ENCODE assay signal across 7 mouse cellular contexts in genomic region chr2:130449794-130450433, GRCm38 (mm10). TPM values are rescaled to one million over a fixed set of nuclear protein-coding genes. Genes with fewer than 3 reads are reported as not detected.
DNase-seq lines count a peak whose midpoint lies in the region; ATAC-seq lines count a peak whose summit lies in the region.

TSS of gene Ptpra (plus strand) at chr2:130450278.

- H3K4me3 ChIP-seq in embryonic facial prominence, embryonic 12.5 days = peak within 1 kb of the TSS; percentile 84
- H3K4me3 ChIP-seq in limb, embryonic 13.5 days = peak within 1 kb of the TSS; percentile 87
- H3K4me3 ChIP-seq in midbrain, embryonic 16.5 days (ENCODE audit: low read depth, low read length) = peak within 1 kb of the TSS; percentile 95

- DNase-seq in adrenal gland, postnatal 25 days = peak; percentile 93
- DNase-seq in heart, adult 18-20 months = peak; percentile 95 to 96
- peak; percentile 82 to 87 for DNase-seq in kidney, adult 8-10 months
- DNase-seq in spleen, postnatal 10 days (ENCODE audit: low spot score in 2 of 2) = peak; percentile 93 to 97

- peaks cover 15% of the 10 kb centered on the region for H3K4me1 ChIP-seq in embryonic facial prominence, embryonic 12.5 days
- H3K4me1 ChIP-seq in limb, embryonic 13.5 days = peaks cover 29% of the 10 kb centered on the region
- H3K4me1 ChIP-seq in midbrain, embryonic 16.5 days (ENCODE audit: control insufficient read depth, insufficient read depth, low read length) = peaks cover 24% of the 10 kb centered on the region

- peak within 1 kb of the TSS; percentile 90 for H3K9ac ChIP-seq in embryonic facial prominence, embryonic 12.5 days
- H3K9ac ChIP-seq in limb, embryonic 13.5 days = peak within 1 kb of the TSS; percentile 92
- H3K9ac ChIP-seq in midbrain, embryonic 16.5 days (ENCODE audit: low read depth, low read length) = peak within 1 kb of the TSS; percentile 95

- no peaks in the 10 kb centered on the region for H3K27me3 ChIP-seq in embryonic facial prominence, embryonic 12.5 days
- H3K27me3 ChIP-seq in limb, embryonic 13.5 days = peaks cover 12% of the 10 kb centered on the region
- H3K27me3 ChIP-seq in midbrain, embryonic 16.5 days (ENCODE audit: control insufficient read depth, insufficient read depth, low read depth, low read length) = no peaks in the 10 kb centered on the region

- H3K36me3 ChIP-seq in embryonic facial prominence, embryonic 12.5 days = no peaks in the 10 kb centered on the region
- 0 out of 2 replicates have a peak, but pooled peaks cover 4% of the 10 kb centered on the region for H3K36me3 ChIP-seq in limb, embryonic 13.5 days
- H3K36me3 ChIP-seq in midbrain, embryonic 16.5 days (ENCODE audit: control insufficient read depth, insufficient read depth, low read length) = no peaks in the 10 kb centered on the region

- ATAC-seq in embryonic facial prominence, embryonic 12.5 days (ENCODE audit: insufficient number of reproducible peaks, insufficient read depth, low FRiP score, low TSS enrichment) = peak; percentile 94
- ATAC-seq in limb, embryonic 13.5 days (ENCODE audit: low FRiP score, low read depth) = peak; percentile 97
- ATAC-seq in midbrain, embryonic 16.5 days = peak; percentile 97

- under 1% methylated on average over 47 of the region's 50 CpGs for WGBS in embryonic facial prominence, embryonic 12.5 days
- WGBS in limb, embryonic 13.5 days = under 1% methylated on average over 22 of the region's 50 CpGs
- 0% methylated on average over 42 of the region's 50 CpGs for WGBS in midbrain, embryonic 16.5 days

- peak within 1 kb of the TSS; percentile 79 for H3K27ac ChIP-seq in embryonic facial prominence, embryonic 12.5 days
- H3K27ac ChIP-seq in limb, embryonic 13.5 days = peak within 1 kb of the TSS; percentile 77
- H3K27ac ChIP-seq in midbrain, embryonic 16.5 days (ENCODE audit: low read length) = peak within 1 kb of the TSS; percentile 88

- H3K4me2 ChIP-seq in embryonic facial prominence, embryonic 12.5 days (replicated peaks) = peak within 1 kb of the TSS; percentile 78
- peak within 1 kb of the TSS; percentile 78 for H3K4me2 ChIP-seq in limb, embryonic 13.5 days (replicated peaks)
- peak within 1 kb of the TSS; percentile 93 for H3K4me2 ChIP-seq in midbrain, embryonic 16.5 days (ENCODE audit: low read length)

- H3K9me3 ChIP-seq in embryonic facial prominence, embryonic 12.5 days = no peaks in the 10 kb centered on the region
- no peaks in the 10 kb centered on the region for H3K9me3 ChIP-seq in limb, embryonic 13.5 days
- no peaks in the 10 kb centered on the region for H3K9me3 ChIP-seq in midbrain, embryonic 16.5 days (replicated peaks; ENCODE audit: control insufficient read depth, low read length, poor library complexity, severe bottlenecking)

RNA-seq across cellular contexts. Expression of gene Ptpra, which starts in this region (rescaled TPM):
- total RNA-seq in adrenal gland, postnatal 25 days (2021) = 115 and 144 TPM in 2 replicates
- 129 and 131 TPM in 2 replicates for polyA plus RNA-seq in embryonic facial prominence, embryonic 12.5 days (2016; fragmentation: Nextera tagmentation; extraction: Ambion mirVana)
- 10 to 100 TPM; 40.9 to 47.9 TPM for total RNA-seq in heart, adult 18-20 months (2021)
- 104 and 105 TPM in 2 replicates for polyA plus RNA-seq in limb, embryonic 13.5 days (2015; fragmentation: Nextera tagmentation; extraction: Ambion mirVana)
- 137 and 144 TPM in 2 replicates for polyA plus RNA-seq in midbrain, embryonic 16.5 days (2015; fragmentation: Nextera tagmentation; extraction: Ambion mirVana)

Comparison
In these comparisons a context has a peak if more than half of its experiments do, and no peak if none do; other contexts are left out.
1. Peak in every context shown above with its lines: DNase-seq, ATAC-seq, H3K4me3 ChIP-seq and H3K27ac ChIP-seq.